Mouse (Mus musculus): Measurements from ENCODE around the gene Gm21366.
"Not testable (repeated sequence)": the region's sequence is repeated elsewhere in the genome, so short reads cannot be mapped to it uniquely, and the experiment has no call there.

Gene Gm21366

DNA sequence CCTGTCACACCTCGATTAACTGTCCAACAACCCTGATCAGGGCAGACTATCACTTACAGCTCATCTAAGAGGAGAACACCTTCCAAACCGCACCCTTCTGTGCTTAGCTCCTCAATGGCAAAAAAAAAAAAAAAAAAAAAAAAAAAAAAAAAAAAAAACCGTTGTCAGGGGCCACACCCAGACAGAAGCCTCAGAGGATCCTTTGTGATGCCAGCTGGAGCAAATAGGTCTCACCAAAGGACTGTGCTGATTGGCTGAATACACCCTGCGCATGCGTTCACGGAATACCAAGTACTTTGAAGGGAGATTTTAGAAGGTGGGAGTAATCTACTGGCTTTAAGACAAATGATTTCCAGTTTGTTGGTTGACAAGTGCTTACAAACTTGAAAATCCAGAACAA lies at the start of gene Gm21366:
Gene Gm21366 (minus strand): TSS at position 101 of the 400 bp plus-strand sequence.
- DNase-seq, result not testable (repeated sequence)

All from heart, adult 11 months (tissue).